Mouse (Mus musculus) ES-Bruce4 (cell line): Measurements from ENCODE around the gene Dhtkd1. TPM values are rescaled to one million over a fixed set of nuclear protein-coding genes. Genes with fewer than 3 reads are reported as not detected.

Experiments used
- H3K27ac ChIP-seq: 2 replicates; pipeline ENCODE4 v1.5.1; 2012; ENCODE audit warnings: low read length, inconsistent platforms; ENCODE audit not compliant: insufficient read depth
- H3K27me3 ChIP-seq: 2 replicates; pipeline ENCODE4 v1.6.1; 2012; ENCODE audit warnings: mild to moderate bottlenecking, low read length, inconsistent platforms; ENCODE audit not compliant: control insufficient read depth, poor library complexity, insufficient read depth, severe bottlenecking
- H3K36me3 ChIP-seq: 2 replicates; pipeline ENCODE4 v1.6.1; 2012; ENCODE audit warnings: inconsistent platforms, mild to moderate bottlenecking, low read length, moderate library complexity; ENCODE audit not compliant: control insufficient read depth, poor library complexity, insufficient read depth, severe bottlenecking
- H3K4me1 ChIP-seq: one replicate; pipeline ENCODE4 v1.8.1; 2011; ENCODE audit warnings: low read length; ENCODE audit not compliant: control insufficient read depth, insufficient read depth
- H3K4me3 ChIP-seq: 2 replicates; pipeline ENCODE4 v1.5.1; 2011; ENCODE audit warnings: low read depth, mild to moderate bottlenecking, low read length
- H3K9ac ChIP-seq: 2 replicates; pipeline ENCODE4 v1.6.1; 2012; ENCODE audit warnings: low read depth, mild to moderate bottlenecking, inconsistent platforms; ENCODE audit not compliant: poor library complexity, severe bottlenecking
- H3K9me3 ChIP-seq: replicated peaks from 2 replicates; pipeline ENCODE4 v1.6.1; 2012; ENCODE audit warnings: mild to moderate bottlenecking, low read length, inconsistent platforms; ENCODE audit not compliant: control insufficient read depth, poor library complexity, insufficient read depth, severe bottlenecking
- CTCF ChIP-seq: IDR thresholded peaks from one replicate; pipeline ENCODE4 v1.8.1; 2011; ENCODE audit warnings: low read depth, low read length
- EP300 ChIP-seq: IDR thresholded peaks from 2 replicates; pipeline ENCODE4 v1.6.1; 2011; ENCODE audit warnings: low read depth, low read length; ENCODE audit not compliant: insufficient read depth
- POLR2A ChIP-seq: IDR thresholded peaks from one replicate; pipeline ENCODE4 v1.8.1; 2011; ENCODE audit warnings: low read length; ENCODE audit not compliant: insufficient read depth
- polyA plus RNA-seq: library from polyadenylated mRNA; stranded (reverse); fragments of >200 nt; gene quantifications from 2 replicates; pipeline ENCODE4 v1.2.4, GENCODE M21; 2011; ENCODE audit warnings: low read depth; ENCODE audit not compliant: missing spikeins, insufficient read depth, insufficient read length

The Dhtkd1 gene
- polyA plus RNA-seq, 1 experiment = 13.9 TPM

DNA sequence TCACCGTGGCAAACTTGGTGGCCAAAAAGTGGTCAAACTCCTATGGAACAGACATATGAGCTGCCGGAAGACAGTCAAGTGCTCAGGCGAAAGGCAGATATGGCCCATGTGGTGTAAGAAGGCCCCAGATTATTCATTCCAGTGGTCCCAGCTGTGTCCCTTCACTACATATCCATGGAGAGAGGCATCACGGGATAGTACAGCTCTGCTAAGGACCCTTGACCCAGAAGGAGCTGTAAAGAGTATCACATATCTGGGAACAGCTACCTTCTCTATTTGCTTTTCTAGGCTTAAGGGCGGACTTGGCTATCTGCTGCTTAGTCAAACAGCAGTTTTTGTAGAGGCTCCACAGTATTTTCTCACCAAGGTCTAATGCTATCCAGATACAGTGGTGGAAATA, 12.8 kb downstream of the Dhtkd1 start:
- H3K9me3 ChIP-seq = no peaks in the 10 kb centered on the region
- H3K27me3 ChIP-seq = no peaks in the 10 kb centered on the region
- no peak overlapping the region for H3K4me3 ChIP-seq
- H3K27ac ChIP-seq = no peak overlapping the region
- H3K36me3 ChIP-seq = peaks cover 23% of the 10 kb centered on the region
- H3K9ac ChIP-seq = no peak overlapping the region
- no peaks in the 10 kb centered on the region for H3K4me1 ChIP-seq
- TF ChIP-seq POLR2A (no peak), CTCF (no peak), EP300 (no peak)

DNA sequence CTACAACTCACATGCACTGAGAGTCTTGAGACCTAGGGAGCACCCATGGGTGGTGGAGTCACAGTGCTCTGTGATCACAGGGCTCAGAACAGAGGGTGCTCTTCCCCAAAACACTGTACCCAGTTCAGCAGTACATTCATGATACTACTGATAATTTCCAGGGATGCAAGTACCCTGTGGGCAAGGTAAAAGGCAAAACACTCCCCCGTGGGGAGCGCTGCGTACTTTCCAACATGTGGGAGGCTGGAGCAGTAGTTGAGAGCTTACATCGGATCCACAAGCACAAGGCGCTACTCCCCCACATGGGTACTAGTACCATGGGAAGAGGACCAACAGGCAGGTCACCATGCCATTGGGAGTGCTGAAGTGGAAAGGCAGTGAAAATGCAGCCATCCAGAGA, 15.1 kb downstream of the Dhtkd1 start:
- Histone ChIP-seq H3K4me1 (no peaks in the 10 kb centered on the region), H3K9me3 (no peaks in the 10 kb centered on the region), H3K27ac (no peak overlapping the region), H3K27me3 (no peaks in the 10 kb centered on the region), H3K9ac (no peak overlapping the region), H3K36me3 (peaks cover 23% of the 10 kb centered on the region), H3K4me3 (no peak overlapping the region)
- no peak for TF ChIP-seq EP300
- TF ChIP-seq POLR2A = no peak
- no peak for TF ChIP-seq CTCF

DNA sequence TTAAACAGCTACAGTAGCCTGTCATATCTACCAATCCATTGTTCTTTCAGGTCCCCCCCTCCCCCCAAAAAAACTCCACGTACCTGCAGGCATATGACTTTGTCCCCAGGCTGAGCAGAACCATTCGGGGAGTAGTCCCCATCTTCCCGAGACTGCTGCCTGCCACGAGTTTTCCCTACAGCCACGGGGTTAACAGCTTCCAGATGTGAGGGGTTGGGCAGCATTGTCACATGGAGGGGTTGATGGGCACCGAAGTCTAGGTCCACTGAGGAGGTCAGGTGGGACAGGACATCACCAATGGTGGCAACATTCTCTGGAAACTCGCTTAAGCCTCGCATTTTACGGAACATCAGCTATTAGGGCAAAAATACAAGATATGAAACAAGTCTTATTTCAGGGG, 18.8 kb downstream of the Dhtkd1 start:
- Histone ChIP-seq H3K36me3 (peaks cover 23% of the 10 kb centered on the region), H3K27ac (no peak overlapping the region), H3K27me3 (no peaks in the 10 kb centered on the region)

DNA sequence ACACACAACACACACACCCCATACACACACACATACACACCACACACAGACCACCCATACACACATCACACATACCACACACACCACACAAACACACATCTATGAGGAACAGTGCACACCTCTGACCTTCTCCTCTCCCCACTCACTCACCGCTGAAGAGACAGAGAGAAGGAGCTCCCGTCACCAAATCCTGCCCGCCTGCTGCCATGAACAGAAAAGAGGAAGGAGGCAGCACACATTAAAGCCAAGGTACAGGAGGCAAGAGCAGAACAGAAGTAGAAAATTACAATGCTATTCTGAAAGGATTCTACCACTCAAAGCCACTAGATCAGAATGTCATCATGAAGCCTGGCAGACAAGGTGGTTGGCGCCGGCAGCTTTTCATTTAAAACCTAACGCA, 19.8 kb downstream of the Dhtkd1 start:
- peaks cover 21% of the 10 kb centered on the region for H3K36me3 ChIP-seq
- no peaks in the 10 kb centered on the region for H3K4me1 ChIP-seq
- H3K27me3 ChIP-seq = no peaks in the 10 kb centered on the region
- H3K27ac ChIP-seq = no peak overlapping the region
- no peak for TF ChIP-seq POLR2A
- H3K4me3 ChIP-seq = no peak overlapping the region
- H3K9me3 ChIP-seq = no peaks in the 10 kb centered on the region
- H3K9ac ChIP-seq = no peak overlapping the region

More for the DNA sequence above, 18.8 kb downstream of the Dhtkd1 start:
- no peaks in the 10 kb centered on the region for H3K4me1 ChIP-seq
- no peak overlapping the region for H3K9ac ChIP-seq
- no peak for TF ChIP-seq POLR2A
- TF ChIP-seq EP300 = no peak
- no peak for TF ChIP-seq CTCF
- H3K4me3 ChIP-seq = no peak overlapping the region
- no peaks in the 10 kb centered on the region for H3K9me3 ChIP-seq

DNA sequence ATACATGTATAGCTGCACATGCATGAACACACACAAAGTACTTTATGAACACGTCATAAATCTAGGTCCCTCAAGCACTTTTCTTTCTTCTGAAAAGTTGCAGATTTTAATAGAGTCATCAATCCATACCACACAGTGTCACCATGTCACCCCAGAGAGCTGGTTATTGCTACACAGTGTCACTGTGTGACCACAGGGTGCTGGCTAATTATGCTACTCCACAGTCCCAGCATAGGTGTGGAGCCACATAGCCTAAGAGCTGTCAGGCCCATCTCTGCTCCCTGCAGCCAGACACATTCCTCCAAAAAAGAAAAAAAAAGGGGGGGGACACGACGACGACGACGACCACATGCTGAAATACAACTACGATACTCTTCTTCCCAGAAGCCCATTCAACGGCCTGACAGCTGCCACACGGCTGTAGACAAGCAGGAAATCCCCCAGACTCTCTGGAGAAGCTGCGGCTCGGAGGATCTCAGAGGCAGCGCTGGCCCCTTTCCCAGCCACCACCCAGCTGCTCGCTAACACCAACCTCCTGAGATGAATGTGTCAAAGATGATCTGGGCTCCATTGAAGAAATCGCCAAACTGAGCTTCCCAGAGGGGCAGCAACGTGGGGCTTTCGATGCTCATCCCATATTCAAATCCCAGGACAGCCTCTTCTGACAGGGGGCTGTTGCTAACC, 31.2 kb downstream of the Dhtkd1 start:
- Histone ChIP-seq H3K4me1 (no peaks in the 10 kb centered on the region), H3K27me3 (no peaks in the 10 kb centered on the region), H3K36me3 (peaks cover 14% of the 10 kb centered on the region), H3K4me3 (no peak overlapping the region), H3K27ac (no peak overlapping the region), H3K9ac (no peak overlapping the region), H3K9me3 (no peaks in the 10 kb centered on the region)
- TF ChIP-seq CTCF = no peak
- no peak for TF ChIP-seq POLR2A
- TF ChIP-seq EP300 = no peak

DNA sequence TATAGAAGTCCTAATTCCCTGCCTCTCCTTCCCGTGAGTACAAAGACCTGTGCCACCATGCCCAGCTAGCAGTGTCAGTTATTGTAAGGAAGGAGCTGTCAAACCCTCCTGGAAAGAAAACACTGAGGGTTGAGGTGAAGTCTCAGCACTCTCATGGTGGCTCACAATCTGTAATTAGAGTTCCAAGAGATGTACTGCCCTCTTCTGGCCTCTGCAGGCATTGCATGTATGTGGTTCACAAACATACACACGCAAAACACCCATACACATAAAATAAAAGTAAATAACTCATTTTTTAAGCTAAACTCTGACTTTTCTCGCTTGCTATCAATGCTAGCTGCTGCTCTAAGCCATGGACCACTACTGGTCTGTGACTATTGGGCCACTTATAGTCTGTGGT, 36.0 kb downstream of the Dhtkd1 start:
- Histone ChIP-seq H3K9ac (no peak overlapping the region), H3K27me3 (no peaks in the 10 kb centered on the region), H3K27ac (no peak overlapping the region), H3K36me3 (peaks cover 10% of the 10 kb centered on the region), H3K4me3 (no peak overlapping the region), H3K9me3 (no peaks in the 10 kb centered on the region), H3K4me1 (no peaks in the 10 kb centered on the region)
- TF ChIP-seq EP300 (no peak), CTCF (peak; percentile 5)
